Mouse (Mus musculus) lung, embryonic 16.5 days (tissue): ENCODE measurements around the gene Nomo1. TPM values are rescaled to one million over a fixed set of nuclear protein-coding genes. Genes with fewer than 3 reads are reported as not detected.
A peak's percentile ranks its signal among the peaks of the same experiment; 100 is the strongest.

Experiments used
- ATAC-seq: fragments of 200-750 bp; cut with Nextera tagmentation; 2 replicates; pipeline ENCODE4 v1.8.0; 2017; ENCODE audit warnings: low read depth, mild to moderate bottlenecking, moderate library complexity
- H3K27ac ChIP-seq: fragments of 300-500 bp; sonication (generic); 2 replicates; pipeline ENCODE4 v1.5.1; 2014; ENCODE audit warnings: mild to moderate bottlenecking, control low read depth, low read length
- H3K27me3 ChIP-seq: fragments of 300-500 bp; sonication (generic); 2 replicates; pipeline ENCODE4 v1.6.1; 2014; ENCODE audit warnings: low read depth, low read length, mixed read lengths; ENCODE audit not compliant: control insufficient read depth, insufficient read depth
- H3K36me3 ChIP-seq: fragments of 300-500 bp; sonication (generic); 2 replicates; pipeline ENCODE4 v1.6.1; 2014; ENCODE audit warnings: low read length; ENCODE audit not compliant: control insufficient read depth, insufficient read depth
- H3K4me1 ChIP-seq: fragments of 300-500 bp; sonication (generic); replicated peaks from 2 replicates; pipeline ENCODE4 v1.6.1; 2014; ENCODE audit warnings: low read length, mixed read lengths; ENCODE audit not compliant: control insufficient read depth, insufficient read depth
- H3K4me2 ChIP-seq: fragments of 300-500 bp; sonication (generic); 2 replicates; pipeline ENCODE4 v1.6.1; 2014; ENCODE audit warnings: low read depth, low read length, control low read depth
- H3K4me3 ChIP-seq: fragments of 300-500 bp; sonication (generic); 2 replicates; pipeline ENCODE4 v1.5.1; 2014; ENCODE audit warnings: mild to moderate bottlenecking, low read length, control low read depth
- H3K9ac ChIP-seq: fragments of 300-500 bp; sonication (generic); 2 replicates; pipeline ENCODE4 v1.6.1; 2014; ENCODE audit warnings: low read length, control low read depth
- H3K9me3 ChIP-seq: fragments of 300-500 bp; sonication (generic); 2 replicates; pipeline ENCODE4 v1.6.1; 2016; ENCODE audit warnings: low read length; ENCODE audit not compliant: control insufficient read depth
- WGBS: fragments of 180-500 bp; shearing (Covaris S2); extraction: QIAGEN DNeasy Blood & Tissue Kit; methylation state at CpG from one replicate; pipeline ENCODE4 v1.1.7; 2014; 5-methylcytosine and 5-hydroxymethylcytosine counted together
- polyA plus RNA-seq: library from polyadenylated mRNA; unstranded; fragments of >200 nt; fragmentation: Nextera tagmentation; extraction: Ambion mirVana; gene quantifications from 2 replicates; pipeline ENCODE4 v1.2.1, GENCODE M21; 2015

Nomo1 gene
- polyA plus RNA-seq, 1 experiment from 2014 or later: 30.3 TPM

GRCm38 (mm10) chr7:46058882-46059281, 25.4 kb downstream of the Nomo1 start:
- no peak for ATAC-seq
- no peak overlapping the region for H3K9ac ChIP-seq
- H3K4me2 ChIP-seq: no peak overlapping the region
- H3K36me3 ChIP-seq: peaks cover 38% of the 10 kb centered on the region
- no peaks in the 10 kb centered on the region for H3K9me3 ChIP-seq
- no peak overlapping the region for H3K27ac ChIP-seq
- H3K27me3 ChIP-seq: no peaks in the 10 kb centered on the region
- 88% methylated on average over 11 of the region's 11 CpGs for WGBS
- no peaks in the 10 kb centered on the region for H3K4me1 ChIP-seq
- H3K4me3 ChIP-seq: no peak overlapping the region

- no peak overlapping the region for H3K4me2 ChIP-seq
- H3K27me3 ChIP-seq: no peaks in the 10 kb centered on the region
- no peak overlapping the region for H3K9ac ChIP-seq
- no peak for ATAC-seq
- H3K36me3 ChIP-seq: peaks cover 30% of the 10 kb centered on the region
- H3K4me3 ChIP-seq: no peak overlapping the region
- H3K9me3 ChIP-seq: no peaks in the 10 kb centered on the region
- no peak overlapping the region for H3K27ac ChIP-seq
- WGBS: 96% methylated on average over 8 of the region's 8 CpGs
- H3K4me1 ChIP-seq: no peaks in the 10 kb centered on the region
Observed at GRCm38 (mm10) chr7:46060688-46061087, 27.2 kb downstream of the Nomo1 start.

GRCm38 (mm10) chr7:46061614-46062013, 28.1 kb downstream of the Nomo1 start:
- Histone ChIP-seq H3K27me3 (no peaks in the 10 kb centered on the region), H3K9ac (no peak overlapping the region), H3K4me1 (no peaks in the 10 kb centered on the region), H3K4me2 (no peak overlapping the region), H3K9me3 (no peaks in the 10 kb centered on the region), H3K4me3 (no peak overlapping the region), H3K27ac (no peak overlapping the region), H3K36me3 (peaks cover 35% of the 10 kb centered on the region)
- ATAC-seq: no peak
- WGBS: 92% methylated on average over 16 of the region's 16 CpGs

DNA sequence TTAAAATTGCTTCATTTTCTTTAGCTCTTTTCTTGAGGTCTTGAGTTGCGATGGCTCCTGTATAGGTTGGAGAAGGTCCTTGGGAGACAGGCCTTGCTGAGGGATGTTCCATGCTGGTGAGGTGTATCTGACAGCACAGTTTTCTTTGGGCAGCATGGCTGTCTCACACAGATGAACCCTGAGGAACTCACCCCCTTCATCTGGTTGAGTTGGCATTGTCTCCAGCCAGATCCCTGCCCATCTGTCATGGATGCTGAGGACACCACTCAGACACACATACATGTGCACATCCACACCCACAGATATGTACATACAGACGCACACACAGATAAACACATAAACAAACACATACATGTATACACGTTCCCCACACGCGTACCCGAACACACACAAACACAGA, 29.8 kb downstream of the Nomo1 start:
- WGBS: 84% methylated on average over 6 of the region's 6 CpGs
- no peaks in the 10 kb centered on the region for H3K27me3 ChIP-seq
- no peak overlapping the region for H3K9ac ChIP-seq
- no peak overlapping the region for H3K27ac ChIP-seq
- H3K9me3 ChIP-seq: no peaks in the 10 kb centered on the region
- peaks cover 34% of the 10 kb centered on the region for H3K36me3 ChIP-seq
- no peak for ATAC-seq
- no peak overlapping the region for H3K4me2 ChIP-seq
- H3K4me1 ChIP-seq: no peaks in the 10 kb centered on the region
- H3K4me3 ChIP-seq: no peak overlapping the region

DNA sequence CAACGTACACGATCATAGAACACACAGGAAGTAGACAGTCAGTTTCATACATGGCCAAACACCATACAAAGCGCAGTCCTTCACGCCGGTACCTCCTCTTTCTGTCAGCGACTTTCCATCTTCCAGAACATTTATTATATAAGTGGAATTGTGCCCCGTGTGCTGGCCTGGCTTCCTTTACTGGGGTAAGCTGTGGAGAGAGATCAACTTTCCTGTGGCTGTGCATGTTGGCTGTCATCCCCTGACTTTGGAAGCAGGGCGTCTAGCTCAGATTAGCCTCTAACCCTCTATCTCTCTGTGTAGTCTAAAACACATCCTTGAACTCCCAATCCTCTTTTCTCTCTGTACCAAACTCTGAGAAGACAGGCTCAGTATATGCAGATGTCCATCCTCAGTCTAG, 35.3 kb downstream of the Nomo1 start:
- ATAC-seq: no peak

GRCm38 (mm10) chr7:46076844-46077243, 43.3 kb downstream of the Nomo1 start:
- 79% methylated on average over 7 of the region's 7 CpGs for WGBS
- Histone ChIP-seq H3K4me1 (no peaks in the 10 kb centered on the region), H3K4me3 (no peak overlapping the region), H3K27ac (no peak overlapping the region), H3K9me3 (no peaks in the 10 kb centered on the region), H3K27me3 (no peaks in the 10 kb centered on the region), H3K36me3 (peaks cover 19% of the 10 kb centered on the region), H3K4me2 (no peak overlapping the region), H3K9ac (no peak overlapping the region)
- ATAC-seq: no peak

More for the DNA sequence above, 35.3 kb downstream of the Nomo1 start:
- Histone ChIP-seq H3K9me3 (no peaks in the 10 kb centered on the region), H3K4me1 (no peaks in the 10 kb centered on the region), H3K4me3 (no peak overlapping the region), H3K36me3 (peaks cover 34% of the 10 kb centered on the region), H3K27ac (no peak overlapping the region), H3K4me2 (no peak overlapping the region), H3K27me3 (no peaks in the 10 kb centered on the region), H3K9ac (no peak overlapping the region)
- WGBS: 90% methylated on average over 8 of the region's 8 CpGs

DNA sequence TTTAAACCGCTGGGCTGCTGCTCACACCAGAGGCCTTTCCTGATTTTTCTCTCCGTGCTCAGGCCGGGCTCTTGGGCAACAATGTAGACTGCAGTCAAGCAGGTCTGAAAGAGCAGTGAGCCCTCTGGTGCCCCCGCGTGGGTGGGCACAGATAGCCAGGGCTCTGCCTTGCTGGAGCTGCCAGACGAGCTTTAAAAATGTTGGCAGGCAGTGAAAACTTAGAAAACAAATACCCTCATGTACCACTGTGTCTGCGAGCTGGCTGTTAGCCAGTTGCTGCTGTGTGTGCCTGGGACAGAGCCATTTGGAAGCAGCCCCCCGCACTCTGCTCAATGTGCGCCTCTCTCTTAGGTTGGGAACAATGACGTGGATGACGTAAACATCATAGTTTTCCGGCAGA, 44.2 kb downstream of the Nomo1 start:
- H3K4me1 ChIP-seq: no peaks in the 10 kb centered on the region
- no peak overlapping the region for H3K4me3 ChIP-seq
- no peak for ATAC-seq

DNA sequence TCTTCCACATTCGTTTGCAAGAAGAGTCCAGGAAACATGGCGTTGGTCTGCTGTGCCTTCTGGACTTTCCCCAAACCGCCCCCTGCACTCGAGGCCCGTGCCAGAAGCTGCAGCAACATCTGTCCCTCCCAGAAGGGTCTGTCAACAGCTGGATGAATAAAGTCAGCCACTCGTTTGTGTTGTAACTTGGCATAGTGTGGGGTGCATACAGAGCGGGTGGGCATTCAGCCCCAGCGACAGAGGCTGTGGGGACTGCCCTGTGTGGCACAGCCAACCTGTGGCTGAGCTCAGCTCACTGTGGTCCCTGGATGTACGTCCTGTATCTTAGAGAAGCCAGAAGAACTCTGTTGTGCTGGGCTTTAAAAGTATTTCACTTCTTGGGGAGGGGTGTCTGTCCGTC, 50.5 kb downstream of the Nomo1 start:
- peaks cover 4% of the 10 kb centered on the region for H3K36me3 ChIP-seq

More for the DNA sequence above, 44.2 kb downstream of the Nomo1 start:
- H3K27ac ChIP-seq: no peak overlapping the region
- 80% methylated on average over 12 of the region's 12 CpGs for WGBS
- peaks cover 13% of the 10 kb centered on the region for H3K36me3 ChIP-seq
- no peaks in the 10 kb centered on the region for H3K9me3 ChIP-seq
- H3K4me2 ChIP-seq: no peak overlapping the region
- H3K27me3 ChIP-seq: no peaks in the 10 kb centered on the region
- H3K9ac ChIP-seq: no peak overlapping the region

GRCm38 (mm10) chr7:46084839-46085513, 51.5 kb downstream of the Nomo1 start:
- H3K4me3 ChIP-seq: no peak overlapping the region
- H3K27me3 ChIP-seq: no peaks in the 10 kb centered on the region
- 0 out of 2 replicates have a peak, but pooled peaks cover 4% of the 10 kb centered on the region for H3K9me3 ChIP-seq
- ATAC-seq: peak; percentile 66
- no peak overlapping the region for H3K9ac ChIP-seq
- no peak overlapping the region for H3K27ac ChIP-seq
- WGBS: 38% methylated on average over 16 of the region's 16 CpGs
- peaks cover 7% of the 10 kb centered on the region; the same call in 1 of the 2 replicates for H3K4me1 ChIP-seq
- no peak overlapping the region for H3K4me2 ChIP-seq
- peaks cover 3% of the 10 kb centered on the region for H3K36me3 ChIP-seq

More for the DNA sequence above, 50.5 kb downstream of the Nomo1 start:
- Histone ChIP-seq H3K4me2 (no peak overlapping the region), H3K9ac (no peak overlapping the region), H3K4me1 (peaks cover 7% of the 10 kb centered on the region; the same call in 1 of the 2 replicates), H3K27ac (no peak overlapping the region), H3K9me3 (0 out of 2 replicates have a peak, but pooled peaks cover 4% of the 10 kb centered on the region), H3K4me3 (no peak overlapping the region), H3K27me3 (no peaks in the 10 kb centered on the region)
- WGBS: 71% methylated on average over 10 of the region's 10 CpGs
- ATAC-seq: peak; percentile 45
